Mouse (Mus musculus) adrenal gland, postnatal 36 days (tissue): ENCODE data around the gene Iffo2. TPM values are rescaled to one million over a fixed set of nuclear protein-coding genes. Genes with fewer than 3 reads are reported as not detected.

ENCODE experiments used
- DNase-seq, 2 experiments: peaks; one replicate each; pipeline ENCODE4 v3.0.0; 2021; ENCODE audit warnings: mixed read lengths in 1 of 2
- total RNA-seq, 2 experiments: library from RNA; stranded (reverse); gene quantifications; 2 replicates each; pipeline ENCODE4 v1.2.3; 2021

Gene Iffo2
- total RNA-seq, 2 experiments from 2014 or later = 11.3 to 11.4 TPM

DNA sequence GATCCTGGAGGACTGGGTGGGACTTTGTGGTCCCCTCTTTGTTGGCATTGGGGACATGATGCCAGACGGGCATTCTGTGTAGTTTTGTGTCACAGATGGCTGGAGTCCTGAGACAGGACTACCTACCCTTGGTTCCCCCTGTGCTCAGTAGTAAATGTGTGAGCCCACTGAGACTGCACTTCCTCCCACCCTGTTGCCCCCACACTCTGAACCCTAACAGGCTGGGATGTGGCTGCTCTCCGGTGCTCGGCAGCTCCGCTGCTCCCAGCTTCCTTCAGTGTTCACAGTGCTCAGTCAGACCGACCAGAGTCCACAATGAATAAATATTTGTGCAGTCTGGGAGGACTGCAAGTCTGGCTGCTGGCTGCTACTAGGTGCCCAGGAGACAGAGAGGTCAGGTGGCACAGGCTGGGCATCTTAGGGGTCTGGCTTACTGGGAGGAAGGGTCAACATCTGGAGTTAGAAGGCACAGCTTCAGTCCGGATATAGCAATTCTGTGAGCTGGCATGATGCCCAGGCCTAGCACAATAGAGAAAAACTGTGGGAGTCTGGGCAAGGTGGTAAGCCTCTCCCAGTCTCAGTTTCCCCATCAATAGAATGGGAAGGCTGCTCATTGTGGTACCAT is 51.2 kb downstream of the Iffo2 start:
- DNase-seq = peak in 1 of 2 experiments; percentile 70

DNA sequence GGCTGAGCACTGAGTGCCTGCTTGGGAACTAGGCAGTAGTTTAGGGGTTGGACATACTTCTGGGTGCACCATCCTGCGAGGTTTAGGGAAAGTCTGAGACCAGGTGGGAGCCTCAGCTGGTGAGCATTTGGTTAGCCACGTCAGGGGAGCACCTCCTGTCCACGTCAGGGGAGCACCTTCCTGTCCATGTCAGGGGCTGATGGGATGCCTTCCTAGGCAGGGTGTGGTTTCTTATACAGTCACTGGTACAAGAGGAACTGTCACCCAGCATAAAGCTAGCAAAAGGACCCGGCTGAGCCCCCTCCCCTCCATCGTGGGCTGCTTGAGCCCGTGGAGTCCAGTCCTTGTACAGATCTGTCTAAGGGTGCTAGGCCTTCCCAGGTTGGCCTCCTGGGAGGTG is 52.0 kb downstream of the Iffo2 start:
- DNase-seq = no peak

DNA sequence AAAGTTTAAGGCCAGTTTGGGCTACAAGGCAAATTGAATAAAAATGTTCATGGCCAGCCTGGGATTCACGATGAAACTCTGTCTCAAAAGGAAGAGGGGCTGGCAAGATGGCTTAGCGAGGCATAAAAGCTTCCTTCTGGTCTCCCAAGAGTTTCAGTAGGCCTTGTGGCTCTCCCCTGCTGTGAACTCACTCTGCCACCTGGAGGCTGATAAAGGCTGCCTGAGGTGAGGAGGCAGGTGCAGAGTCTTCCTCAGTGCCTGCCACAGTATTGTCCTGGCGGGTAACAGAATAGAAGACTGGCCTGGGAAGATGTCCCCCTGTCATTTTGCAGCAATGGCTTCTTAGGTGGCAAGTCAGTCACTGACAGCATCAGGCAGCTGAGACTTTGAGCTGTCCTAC is 52.6 kb downstream of the Iffo2 start:
- no peak for DNase-seq

DNA sequence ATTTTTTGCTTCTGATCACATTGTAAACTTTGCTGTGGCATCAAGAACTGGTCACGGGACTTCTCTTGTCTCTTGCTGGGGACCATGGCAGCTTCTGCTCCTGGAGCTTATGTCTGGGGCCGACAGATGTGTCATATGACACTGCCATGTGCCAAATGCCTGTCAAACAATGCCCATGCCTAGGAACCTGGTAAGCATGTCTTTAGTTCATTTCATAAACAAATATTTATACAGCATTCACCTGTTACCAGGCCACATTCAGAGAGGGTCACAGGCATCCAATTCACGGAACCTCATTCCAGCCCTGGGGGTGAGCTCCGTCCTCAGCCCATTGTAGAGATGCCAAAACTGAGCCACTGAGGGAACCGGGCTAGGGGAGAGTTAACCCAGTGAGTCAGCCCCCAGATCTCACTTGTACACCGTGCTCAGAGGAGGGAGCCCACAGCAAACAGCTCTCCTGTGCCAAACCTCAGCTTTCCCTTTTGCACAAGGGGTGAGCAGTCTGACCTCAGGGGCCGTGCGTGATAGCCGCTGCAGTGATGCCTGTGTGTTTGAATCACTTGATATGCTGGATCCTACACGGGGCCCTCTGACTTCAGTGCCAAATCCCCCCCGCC is 53.4 kb downstream of the Iffo2 start:
- DNase-seq = no peak

DNA sequence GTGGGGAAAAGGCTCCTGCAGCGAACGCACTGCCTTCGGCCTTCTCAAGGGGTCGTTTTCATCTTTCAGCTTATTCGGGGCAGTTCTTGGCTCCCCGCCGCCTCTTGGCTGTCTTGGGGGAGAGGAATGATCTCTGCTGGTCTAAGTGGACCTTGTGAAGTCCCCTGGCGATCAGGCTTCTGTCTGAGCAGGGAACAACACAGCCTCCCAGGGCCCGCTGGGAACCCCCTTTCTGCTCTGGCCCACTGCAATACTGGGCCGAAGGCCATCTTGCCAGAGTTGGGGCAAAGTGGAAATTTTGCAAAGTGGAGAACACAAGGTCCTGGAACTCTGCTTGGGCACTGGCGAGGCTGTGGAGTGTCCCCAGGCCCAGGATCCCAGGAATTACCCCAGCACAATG is 54.4 kb downstream of the Iffo2 start:
- peak in 1 of 2 experiments; percentile 58 for DNase-seq

DNA sequence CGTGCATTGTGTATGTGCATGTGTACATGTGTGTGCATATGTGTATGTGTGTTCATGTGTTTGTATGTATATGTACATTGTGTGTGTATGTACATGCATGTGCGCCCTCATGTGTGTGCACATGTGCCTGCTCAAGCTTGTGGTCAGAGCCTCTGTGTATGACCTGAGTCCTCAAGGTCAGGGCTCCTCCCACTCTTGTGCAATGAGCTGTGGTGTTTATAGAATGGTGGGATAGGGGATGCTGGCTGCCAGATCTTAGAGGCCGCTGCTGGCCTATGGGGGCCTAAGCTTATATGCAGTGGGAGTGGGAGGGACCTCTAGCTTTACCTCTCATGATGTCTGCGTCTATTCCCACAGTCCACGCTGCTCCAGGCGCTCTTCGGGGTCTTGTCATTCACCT is 55.4 kb downstream of the Iffo2 start:
- peak; percentile 67 to 69 for DNase-seq

DNA sequence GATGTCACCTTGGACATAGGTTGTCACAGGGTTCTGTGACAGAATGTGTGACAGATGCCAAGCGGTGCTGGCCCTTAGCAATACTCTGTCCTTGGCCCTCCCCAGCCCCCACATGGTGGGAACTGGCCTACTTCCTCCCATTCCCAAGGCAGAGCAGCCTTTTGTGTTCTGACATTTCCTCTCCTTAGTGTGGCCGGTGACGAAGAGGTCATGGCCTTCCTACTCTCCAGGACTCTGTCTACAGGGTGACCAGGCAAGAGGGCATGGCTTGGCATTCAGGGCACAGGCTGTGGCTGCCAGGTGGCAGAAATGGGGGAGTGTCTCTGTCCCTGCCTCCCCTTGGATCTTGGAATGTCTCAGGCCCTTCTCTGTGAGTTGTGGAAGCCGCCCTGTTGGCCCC is 57.0 kb downstream of the Iffo2 start:
- peak; percentile 70 to 71 for DNase-seq

DNA sequence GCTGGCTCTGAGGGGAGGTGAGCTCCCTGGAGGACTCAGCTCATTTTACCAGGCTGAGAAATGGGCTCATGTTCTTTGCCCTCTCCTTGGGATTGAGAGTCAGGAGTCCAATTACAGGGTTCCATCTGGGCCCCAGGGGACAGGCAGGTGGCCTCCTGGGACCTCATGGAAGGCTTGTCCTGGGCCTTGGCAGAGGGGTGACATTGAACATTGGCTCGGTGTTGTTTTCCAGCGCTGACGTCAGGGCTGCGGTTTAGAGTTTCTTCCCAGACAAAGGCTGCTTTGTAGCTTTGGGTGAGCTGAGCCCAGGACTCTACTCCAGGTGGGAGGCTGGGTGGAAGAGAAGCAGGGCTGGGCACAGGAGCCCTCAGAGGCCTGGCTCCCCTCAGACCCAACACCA is 57.4 kb downstream of the Iffo2 start:
- peak; percentile 62 to 73 for DNase-seq

DNA sequence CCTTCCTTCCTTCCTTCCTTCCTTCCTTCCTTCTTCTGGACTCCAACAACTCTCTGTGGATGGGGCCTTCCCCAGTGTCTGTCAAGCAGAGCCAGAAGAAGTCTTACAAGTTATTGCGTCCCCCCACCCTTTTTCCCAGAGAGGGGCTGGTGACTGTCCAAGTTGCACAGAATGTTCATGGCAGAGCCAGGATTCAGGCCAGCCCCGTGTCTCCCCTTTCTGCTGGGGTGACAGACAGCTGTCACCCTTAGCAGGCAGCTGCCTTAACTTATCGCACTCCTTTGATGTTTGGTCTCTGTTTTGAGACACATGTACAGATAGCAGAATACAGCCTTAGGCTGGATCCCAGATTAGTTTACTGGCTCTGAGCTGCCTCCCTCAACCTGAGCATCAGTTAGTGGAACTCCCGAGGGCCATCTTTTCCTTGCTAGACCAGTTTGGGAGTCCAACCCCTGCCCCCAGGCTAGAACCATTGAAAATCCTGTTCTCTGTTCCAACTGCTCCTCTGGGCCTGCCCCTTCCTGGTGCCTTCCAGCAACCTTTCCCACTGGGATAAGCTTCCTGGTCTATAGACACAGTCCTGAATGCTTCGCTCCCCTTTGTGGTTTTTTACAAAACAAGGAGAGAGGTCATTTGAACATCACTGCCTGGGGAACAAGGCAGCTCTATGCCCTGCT is 59.1 kb downstream of the Iffo2 start:
- DNase-seq = no peak

DNA sequence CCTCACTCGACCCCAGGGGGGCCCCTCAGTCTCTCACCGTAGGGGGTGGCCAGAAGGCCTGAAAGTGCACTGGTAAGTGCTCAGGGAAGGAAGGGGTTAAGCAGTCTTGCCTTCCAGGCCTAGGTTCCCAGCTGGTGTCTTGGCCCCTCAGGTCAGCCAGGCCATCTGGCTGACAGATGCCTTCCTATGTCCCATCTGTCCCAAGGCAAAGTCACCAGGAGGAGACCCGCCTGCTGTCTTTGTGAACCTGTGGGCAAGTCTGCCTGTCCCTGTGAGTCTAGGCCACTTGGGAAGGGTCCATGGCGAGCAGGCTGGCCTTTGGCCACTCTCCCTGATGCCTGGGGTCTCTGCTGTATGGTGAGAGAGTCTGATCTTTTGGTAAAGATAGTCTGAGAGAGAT is 60.1 kb downstream of the Iffo2 start:
- DNase-seq = no peak

DNA sequence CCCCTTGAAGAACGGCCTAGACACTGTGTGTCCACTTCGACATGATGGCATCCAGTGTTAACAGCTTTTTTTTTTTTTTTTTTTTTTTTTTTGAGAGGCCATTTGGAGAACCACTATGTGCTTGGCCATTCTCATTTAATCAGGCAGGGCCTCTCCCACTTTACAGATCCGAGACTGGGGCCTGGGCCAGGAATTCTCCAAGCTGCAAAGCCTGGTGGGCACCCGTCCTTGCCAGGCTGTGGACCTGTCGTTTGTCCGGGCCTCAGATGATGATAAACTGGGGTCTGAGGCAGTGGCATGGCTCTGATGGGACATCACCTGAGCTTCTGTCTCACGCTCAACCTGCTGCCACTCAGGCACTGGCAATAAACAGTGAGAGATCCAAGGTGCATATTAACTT is 62.5 kb downstream of the Iffo2 start:
- no peak for DNase-seq

DNA sequence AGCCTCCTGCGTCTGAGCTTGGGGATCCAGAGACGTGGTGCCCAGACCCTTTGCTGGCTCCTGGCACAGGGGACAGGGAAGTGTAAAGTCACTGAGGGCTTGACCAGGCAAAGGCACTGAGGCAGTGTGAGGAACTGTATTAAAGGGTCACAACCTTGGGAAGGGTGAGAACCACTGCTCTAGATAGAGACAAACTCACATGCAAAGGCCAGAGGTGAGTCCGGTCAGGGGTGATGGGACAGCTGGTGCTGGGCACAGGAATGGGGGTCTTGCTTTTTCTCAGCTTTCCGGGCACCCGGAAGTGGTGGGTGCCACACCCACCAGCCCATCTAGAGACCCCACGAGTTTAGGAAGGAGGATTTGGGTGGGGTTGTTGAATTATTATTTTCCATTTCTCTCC is 63.0 kb downstream of the Iffo2 start:
- DNase-seq = no peak

DNA sequence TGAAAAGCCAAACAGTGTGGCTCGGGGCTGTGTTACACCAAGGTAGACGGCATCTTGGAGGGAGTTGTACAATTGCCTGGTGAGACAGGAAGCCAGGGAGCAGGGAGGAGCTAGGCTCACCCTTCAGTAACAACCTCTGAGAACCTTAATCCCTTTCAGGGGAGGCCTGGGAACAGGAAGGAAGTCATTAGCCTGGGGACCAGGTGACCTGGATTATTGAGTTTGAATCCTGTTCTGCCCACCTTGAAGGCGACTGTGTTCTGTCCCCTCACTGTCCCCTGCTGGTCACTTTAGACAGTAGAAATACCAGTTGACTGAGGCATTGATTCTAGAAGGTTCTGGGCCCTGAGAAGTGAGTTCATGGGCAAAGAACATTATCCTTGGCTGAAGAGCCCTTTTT is 63.7 kb downstream of the Iffo2 start:
- DNase-seq = no peak

DNA sequence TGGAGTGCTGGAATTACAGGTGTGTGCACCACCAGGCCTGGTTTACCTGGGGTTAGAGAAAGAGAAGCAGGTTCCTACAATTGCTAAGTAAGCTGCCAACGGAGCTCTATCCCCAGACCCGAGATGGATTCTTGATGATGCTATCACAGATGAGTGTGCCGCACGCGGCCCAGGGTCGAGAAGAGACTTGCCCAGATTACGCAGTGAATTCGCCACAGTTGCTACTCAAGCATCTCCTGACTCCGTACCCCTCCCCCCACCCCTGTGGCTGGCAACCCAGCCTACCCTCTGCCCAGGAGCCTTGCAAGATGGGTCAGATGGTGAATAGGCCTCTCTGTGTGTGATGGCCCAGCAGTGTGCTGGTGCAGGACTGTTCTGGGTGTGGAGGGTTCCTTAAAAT is 66.4 kb downstream of the Iffo2 start:
- no peak for DNase-seq

DNA sequence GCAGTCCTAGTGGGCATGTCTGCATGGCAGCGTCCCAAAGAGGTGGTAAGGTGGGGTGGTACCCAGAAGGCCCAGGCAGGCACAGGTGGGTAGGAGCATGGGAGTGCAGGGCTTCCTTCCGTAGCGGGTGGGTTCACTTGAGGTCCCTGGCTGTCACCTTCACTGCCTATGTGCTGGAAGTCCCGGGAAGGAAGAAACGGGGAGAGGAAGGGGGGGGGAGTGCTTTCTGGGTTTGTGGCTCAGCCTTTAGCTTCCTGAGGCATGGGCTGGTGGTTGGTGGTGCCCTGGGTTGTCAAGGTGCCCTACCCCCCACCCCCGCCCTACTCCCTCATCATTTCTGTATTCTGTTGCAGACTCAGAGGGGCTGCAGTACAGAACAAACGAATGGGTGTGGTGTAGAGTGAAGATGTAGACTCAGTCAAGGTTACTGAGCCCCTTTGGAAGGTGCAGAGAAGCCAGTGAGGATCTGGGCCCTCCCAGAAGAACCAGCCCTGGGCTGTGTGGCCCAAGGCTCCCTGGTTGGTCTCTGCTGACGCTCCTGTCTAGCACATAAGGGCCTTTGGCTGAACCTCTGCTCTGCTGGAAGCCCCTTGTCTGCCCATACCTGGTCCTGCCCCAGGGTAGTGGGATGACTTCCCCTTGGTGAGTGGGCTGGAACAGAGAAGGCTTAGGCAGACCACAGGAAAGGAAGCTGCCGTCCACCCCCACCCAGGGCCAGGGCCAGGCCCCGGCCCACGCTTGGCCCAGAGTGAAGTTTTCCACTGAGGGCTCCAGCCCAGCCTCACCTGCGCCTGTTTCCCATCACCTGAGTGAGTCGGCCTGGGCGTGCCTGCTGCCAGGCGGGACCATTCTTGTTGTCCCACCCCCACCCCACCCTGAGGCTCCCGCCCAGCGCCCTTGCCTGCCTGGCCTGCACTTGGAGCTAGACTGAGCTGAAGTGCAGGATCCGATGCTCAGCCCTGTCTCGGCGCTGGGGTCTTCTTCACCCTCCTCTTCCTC is 67.2 kb downstream of the Iffo2 start:
- no peak for DNase-seq

DNA sequence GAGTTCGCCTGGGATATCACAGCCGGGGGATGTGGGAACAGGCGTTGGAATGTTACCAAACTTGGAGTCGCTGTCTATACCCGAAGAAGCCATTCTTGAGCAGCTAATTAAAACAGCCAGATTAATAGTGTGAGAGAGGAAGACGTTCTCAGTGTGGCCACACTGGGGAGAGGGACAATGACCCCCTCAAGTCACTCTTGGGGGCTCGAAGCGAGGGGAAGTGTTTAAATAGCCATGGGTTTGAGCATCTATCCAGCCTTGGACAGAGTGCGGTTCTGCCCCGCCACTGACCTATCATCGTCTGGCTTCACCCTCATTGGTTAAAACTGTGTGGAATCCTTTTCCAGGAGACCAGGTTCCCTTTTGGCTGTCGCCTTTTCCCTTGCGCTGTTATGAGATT is 68.0 kb downstream of the Iffo2 start:
- DNase-seq = no peak

DNA sequence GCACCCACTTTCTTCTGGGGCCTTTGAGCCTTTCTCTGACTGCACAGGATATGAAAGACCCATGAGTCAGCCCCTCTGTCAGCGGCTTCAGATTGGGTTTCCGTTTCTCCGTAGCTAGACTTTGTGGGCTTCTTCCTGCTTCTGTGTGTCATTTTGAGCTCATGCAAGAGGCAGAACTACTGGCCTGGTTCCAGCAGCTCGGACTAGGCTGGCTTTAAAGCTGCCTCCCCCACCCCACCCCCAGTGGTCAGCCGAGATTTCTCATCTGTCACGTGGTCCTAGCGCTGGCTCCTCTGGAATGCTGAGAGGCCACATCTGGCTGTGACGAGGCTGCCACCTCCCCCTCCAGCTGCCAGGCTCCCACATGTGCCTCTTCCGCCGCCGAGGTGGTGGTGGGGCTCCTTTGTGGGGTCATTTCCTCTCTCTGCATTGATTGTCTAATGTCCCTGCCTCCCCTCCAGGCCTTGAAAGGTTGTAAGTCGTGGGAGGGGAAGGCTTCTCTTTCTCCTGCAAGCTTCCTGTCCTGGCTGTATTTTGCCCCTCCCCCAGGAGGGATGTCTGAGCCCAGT is 68.7 kb downstream of the Iffo2 start:
- peak; percentile 95 to 97 for DNase-seq

DNA sequence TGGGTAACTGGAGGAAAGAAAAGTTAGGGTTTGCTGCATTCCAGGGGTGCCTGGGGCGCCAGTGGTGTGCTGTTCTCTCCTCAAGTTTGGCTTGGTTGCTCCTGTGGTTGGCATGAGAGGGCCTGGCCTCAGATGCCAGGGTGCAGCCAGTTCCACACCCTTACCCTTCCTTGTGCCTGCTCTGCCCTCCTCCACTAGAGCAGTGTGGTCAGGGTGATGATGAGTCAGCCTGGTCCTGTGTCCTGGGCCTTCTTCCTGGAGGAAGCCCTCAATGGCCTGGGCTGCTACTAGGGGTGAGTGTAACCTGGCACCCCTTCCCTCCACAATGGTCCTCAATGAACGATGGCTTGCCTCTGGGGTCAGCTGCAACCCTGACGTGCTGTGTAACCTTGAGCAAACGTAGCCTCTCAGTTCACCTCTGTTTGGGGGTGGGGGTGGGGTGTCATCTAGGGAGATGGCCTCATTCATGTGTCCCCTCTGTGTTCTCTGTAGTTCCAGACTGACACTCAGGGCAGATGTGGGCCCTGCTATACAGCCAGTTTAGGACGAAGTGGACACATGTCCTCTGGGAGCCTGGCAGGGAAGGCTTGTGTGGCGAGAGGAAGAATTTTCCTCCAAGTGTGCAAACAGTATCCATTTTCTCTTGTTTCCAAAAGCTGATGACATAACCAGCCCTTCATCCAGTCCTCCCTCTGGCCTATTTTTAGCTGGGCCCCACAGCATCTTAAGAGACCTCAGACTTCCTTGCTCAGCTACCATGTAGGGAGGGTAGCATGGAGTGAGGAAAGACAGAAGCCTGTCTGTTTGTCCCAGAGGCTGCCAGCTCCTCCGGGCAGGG is 71.4 kb downstream of the Iffo2 start:
- peak; percentile 54 to 66 for DNase-seq

DNA sequence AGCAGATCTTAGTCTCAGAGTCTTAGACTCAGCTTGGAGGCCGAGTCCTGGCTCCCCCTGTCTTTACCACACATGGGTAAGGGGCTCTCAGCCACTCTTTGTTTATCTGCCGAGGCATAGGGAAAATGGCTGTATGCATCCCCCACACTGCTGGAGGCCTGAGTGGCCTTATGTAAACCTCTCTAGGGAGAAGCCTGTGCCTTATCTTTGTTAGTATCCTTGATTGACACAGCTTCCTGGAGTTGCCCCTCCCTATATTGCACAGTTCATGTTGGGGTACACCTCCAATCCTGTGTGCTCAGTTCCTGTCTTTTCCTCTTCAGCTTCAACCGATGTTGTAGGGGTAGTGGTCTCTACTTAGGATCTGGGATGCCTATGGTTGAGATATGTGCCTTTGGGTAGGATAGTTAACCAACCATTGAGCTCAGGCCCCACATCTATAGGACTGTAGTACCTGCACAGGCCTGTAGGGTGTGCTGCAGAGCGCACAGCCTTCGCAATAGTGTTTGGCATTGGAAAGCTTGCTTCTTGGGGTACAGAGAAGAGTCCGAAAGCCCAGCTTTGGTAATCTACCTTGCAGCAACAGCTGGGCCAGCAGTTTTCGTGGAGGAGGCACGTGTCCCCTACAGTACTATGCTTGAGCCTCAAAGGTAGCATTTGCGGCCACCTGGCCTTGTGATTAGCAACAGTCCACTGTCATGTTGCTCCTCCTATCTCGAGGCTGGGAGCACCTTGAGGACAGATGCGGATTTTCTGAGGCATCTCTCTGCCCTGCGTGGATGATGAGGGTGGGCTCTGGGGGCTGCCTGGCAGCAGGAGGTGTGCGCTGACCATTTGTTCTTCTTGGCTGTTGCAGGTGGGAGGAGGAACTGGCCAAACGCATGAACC is 72.3 kb downstream of the Iffo2 start, which contains the start of gene Gm21969:
Gm21969 (plus strand) TSS at position 830 of the 888 bp plus-strand sequence.
- DNase-seq = peak; percentile 54 to 64

DNA sequence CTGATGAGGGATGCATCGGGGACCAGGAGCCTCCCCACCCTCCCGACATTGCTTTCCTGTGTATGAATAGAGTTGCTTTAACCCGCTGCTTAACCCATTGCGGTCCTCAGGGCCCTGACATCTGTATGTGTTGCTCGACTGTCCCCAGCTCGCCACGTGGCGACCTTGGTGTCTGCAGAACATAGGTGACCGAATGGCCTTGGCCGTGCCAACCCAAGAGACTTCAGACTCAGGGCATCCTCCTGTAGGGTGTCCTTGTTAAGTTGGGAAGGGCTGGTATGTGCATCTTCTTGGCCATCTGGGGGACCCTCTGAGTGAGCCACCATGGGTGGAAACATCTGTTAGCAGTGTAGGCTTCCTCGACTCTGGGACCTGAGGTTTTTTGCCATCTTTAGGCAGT is 74.9 kb downstream of the Iffo2 start:
- DNase-seq = no peak
